Mouse (Mus musculus) layer of hippocampus, postnatal 36 days (tissue): ENCODE results near the gene Gm20822. TPM values are rescaled to one million over a fixed set of nuclear protein-coding genes. Genes with fewer than 3 reads are reported as not detected.
"Not testable (repeated sequence)": the region's sequence is repeated elsewhere in the genome, so short reads cannot be mapped to it uniquely, and the experiment has no call there.

Experiments used
- DNase-seq, 2 experiments: peaks; one replicate each; pipeline ENCODE4 v3.0.0; 2022
- total RNA-seq, 2 experiments: library from RNA; stranded (reverse); gene quantifications; 2 replicates each; pipeline ENCODE4 v1.2.3; 2021

Gene Gm20822
- total RNA-seq, result not detected

DNA sequence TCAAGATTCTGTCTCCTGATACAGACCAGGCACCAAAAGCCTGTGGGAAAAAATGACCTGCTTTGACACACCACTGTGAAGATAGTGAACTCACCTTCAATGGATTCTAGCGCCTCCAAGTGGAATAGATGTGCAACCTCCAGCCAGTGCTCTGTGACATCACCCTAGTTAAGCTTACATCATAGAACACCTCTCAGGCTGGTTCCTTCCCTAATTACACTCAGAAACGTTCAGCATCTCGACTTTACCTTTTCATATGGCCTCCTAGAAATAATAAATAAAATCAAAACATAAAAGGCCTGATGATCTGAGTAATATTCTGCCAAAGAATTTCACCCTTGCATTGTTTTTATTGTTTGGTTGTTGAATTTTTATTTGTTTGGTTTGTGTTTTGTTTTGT lies at the start of gene Gm20822:
TSS of gene Gm20822 (minus strand) at position 101 of the 400 bp plus-strand sequence.
- not testable (repeated sequence) for DNase-seq
